Mouse (Mus musculus) spleen, postnatal 10 days (tissue): ENCODE data around the gene Katnb1.
A peak's percentile ranks its signal among the peaks of the same experiment; 100 is the strongest.

Source experiments
- DNase-seq, 2 experiments: peaks; one replicate each; pipeline ENCODE4 v3.0.0; 2021 to 2022; ENCODE audit warnings: low spot score in 2 of 2

Katnb1 gene

DNA sequence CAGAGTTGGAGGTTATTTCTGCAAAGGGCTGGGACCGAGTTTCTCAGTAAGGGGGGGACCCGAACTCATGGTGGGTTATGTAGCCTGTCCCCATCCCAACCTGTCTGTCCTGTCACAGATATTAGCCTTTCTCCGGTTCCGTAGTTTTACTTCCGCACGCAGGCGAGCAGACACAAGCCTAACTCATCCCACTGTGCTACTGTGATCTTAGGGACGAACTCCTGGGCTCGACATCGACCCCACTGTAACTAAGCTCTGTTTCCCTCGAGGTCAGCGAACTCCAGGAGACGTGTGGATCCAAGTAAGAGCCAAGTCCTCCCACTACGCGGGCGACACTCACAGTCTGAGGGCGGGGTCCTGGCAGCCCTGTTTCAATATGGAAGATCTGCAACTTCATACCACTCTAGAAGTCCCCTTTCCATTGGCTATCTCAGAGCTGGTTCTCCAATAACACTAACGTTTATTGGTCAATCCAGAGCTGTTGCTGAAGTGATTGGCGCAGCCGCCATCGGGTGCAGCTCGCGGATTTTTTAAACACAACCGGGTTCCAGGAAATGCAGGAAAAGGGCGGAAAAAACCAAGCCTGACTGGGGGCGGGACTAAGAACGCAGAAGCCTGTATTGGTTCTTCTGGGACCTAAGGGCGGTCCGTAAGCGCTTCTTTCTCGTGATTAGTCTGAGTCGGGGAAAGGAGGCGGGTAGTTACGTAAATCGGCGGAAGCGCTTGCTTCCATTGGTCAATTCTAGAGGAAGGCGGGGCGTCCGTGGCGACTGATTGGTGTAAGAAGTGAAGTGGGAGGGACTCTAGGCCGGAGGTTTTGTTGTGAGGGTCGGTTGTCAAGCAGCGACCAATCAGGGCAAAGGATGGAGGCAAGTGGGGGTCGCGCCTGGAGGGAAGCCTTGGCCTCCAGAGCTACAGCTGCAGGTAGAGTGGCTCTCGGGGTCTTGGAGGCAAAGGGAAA lies at the start of gene Katnb1:
TSS of gene Katnb1 (plus strand) at position 806 of the 961 bp plus-strand sequence.
- DNase-seq: peak; percentile 95 to 98

GRCm38 (mm10) chr8:95037106-95037925 lies 43.7 kb upstream of the Katnb1 start:
- DNase-seq: no peak

- no peak for DNase-seq
Measured at GRCm38 (mm10) chr8:95041883-95042784, 38.9 kb upstream of the Katnb1 start.

DNA sequence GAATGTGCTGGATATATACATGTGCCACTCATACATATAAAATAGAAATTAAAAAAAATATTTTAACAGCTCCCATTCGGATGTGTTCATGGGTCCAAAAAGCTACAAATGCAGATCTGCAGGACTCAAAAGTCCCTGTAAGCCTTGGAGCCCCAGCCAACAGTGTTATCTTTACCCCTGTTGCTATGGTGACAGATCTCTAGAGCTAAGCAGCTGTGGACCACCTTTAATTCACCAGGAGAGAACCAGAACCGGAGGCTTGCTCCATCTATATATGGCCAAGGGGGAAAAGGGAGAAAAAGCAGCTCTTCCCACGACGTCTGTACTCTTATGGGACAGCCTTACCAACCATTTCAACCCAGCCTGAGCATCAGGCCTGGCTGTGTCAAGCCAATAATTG lies 36.2 kb upstream of the Katnb1 start:
- DNase-seq: no peak

GRCm38 (mm10) chr8:95046982-95047381 lies 34.0 kb upstream of the Katnb1 start:
- no peak for DNase-seq

DNA sequence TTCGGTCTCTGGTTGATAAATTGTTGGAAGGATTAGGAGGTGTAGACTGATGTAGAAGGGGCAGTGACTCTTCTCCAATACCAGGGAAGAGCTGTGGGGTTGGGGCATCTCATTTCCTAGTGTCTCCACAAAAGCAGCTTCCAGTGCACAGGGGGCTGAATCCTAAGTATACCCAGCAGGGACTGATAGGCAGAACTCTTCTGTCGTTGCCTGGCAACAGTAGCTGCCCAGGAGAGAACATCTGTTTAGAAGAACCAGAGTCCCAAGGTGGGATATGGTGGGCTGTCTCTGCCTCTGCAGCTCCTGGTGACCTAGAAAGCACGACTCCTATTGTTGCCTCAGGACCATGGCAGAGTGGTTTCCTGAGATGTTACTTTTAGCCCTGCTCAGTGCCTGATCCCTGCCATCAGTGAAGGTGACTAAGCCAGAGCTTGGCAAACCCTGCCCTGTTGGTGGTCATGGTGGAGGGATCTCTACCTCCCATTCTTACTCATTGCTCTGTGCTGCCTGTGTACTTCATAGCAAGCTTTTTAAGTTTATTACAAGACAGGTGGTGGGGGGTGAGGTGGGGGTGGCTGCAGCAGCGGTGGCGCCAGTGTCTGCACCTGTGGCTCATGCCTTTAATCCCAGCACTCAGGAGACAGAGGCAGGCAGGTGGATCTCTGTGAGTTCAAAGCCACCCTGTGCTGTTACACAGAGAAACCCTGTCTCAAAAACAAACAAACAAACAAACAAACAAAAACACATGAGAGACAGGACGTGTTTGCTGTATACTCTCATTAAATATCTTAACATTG lies 32.9 kb upstream of the Katnb1 start:
- DNase-seq: no peak

DNA sequence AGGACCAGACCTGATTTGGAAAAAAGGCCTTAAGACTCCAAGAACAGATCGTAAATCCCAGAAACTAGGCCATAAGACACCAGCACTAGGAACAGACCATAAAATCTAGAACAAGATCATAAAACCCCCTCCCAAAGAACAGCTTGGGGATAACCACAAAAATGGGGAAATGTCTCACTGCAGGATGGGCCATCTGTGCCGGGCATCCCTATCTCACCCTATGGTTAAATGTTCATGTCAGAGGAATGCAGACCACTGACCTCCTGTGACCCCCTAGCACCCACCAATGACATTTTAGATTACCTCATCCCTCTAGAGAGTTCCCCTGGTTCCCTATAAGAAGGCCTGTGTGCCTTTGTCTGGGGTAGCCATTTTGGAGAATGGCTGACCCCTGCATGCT lies 31.4 kb upstream of the Katnb1 start:
- DNase-seq: no peak

- DNase-seq: no peak
Measured at GRCm38 (mm10) chr8:95054438-95054837, 26.5 kb upstream of the Katnb1 start.

GRCm38 (mm10) chr8:95054927-95055510 lies 26.0 kb upstream of the Katnb1 start, which contains the start of gene Drc7:
Gene Drc7 (plus strand): TSS chr8:95055103.
- no peak for DNase-seq

GRCm38 (mm10) chr8:95056414-95056813 lies 24.6 kb upstream of the Katnb1 start:
- DNase-seq: no peak

GRCm38 (mm10) chr8:95058661-95059060 lies 22.3 kb upstream of the Katnb1 start:
- no peak for DNase-seq

DNA sequence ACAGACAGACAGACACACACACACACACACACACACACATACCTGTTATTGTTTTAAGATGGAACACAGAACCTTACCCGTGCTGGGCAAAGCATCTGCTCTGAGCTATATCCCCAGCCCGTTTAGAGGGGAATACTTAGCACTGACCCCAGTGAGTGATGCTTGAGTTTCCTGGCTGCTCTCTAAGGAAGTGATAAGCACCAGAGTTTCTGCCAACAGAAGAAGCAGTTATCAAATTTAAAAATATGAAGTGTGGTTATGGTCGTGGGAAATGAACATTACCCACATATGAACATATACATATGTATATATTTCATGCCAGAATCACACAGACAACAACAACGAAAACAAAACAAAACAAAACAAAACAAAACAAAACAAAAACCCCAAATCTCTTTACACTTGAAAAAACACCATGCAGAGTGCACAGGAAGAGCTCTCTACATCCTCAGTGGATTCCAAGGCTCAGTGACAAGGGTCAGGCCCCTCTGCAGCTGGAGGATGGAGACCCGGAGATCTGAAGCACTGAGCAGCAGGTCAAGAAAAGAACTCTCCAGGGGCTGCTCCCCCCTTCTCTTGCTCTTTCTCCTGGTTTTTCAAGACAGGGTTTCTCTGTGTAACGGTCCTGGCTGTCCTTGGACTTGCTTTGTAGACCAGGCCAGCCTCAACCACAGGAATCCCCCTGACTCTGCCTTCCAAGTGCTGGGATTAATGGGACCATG lies 21.0 kb upstream of the Katnb1 start:
- no peak for DNase-seq

DNA sequence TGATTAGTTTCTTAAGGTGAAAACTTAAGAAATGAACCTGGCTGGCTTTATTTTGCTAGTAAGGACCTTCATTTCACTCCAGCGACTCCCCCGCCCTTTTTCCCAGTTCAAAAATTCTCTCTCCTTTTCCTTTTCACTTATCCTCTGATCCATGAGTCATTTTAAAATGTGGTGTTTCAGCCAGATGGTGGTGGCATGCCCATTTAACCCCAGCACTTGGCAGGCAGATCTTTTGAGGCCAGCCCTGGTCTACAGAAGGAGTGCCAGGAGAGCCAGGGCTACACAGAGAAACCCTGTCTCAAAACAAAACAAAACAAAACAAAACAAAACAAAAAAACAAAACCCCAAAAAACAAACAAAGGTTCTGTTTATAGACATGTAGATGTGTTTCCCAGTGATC lies 16.5 kb upstream of the Katnb1 start:
- DNase-seq: no peak

DNA sequence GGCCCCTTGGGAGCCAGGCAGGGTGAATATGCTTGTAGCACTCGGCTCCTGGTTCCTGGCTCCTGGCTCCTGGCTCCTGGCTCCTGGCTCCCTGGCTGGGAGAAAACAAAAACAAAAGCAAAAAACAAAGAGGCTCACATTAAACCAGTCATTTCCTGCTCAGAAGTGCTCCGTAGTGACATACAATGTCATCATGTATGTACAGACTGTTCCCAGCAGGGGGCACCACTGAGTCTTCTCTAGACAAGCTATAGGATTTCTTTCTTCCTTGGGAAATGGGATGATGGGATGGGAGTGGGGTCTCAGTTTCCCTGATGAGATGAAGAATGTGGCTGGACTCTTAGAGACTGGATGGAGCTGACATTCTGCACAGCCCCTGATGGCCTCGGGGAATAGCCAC lies 13.4 kb upstream of the Katnb1 start:
- DNase-seq: peak; percentile 54 to 85

DNA sequence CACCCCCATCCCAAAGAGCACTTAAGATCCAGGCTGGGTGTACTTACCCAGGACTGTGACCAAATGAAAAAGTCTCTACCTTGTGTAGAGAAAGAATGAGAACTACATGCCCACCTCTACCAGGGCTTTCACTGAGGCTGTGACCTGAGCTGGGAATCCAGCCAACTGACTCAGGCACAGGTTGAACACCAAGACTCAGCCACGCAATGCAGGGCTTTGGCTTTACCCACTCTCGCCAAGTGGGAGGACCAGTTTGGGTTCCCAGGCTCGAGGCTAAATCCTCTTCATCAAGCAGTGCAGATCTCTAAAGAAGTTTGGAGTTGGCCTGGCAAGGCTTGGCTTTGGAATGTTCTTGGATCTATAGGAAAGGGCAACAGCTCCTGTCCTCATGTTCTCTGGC lies 5.5 kb upstream of the Katnb1 start:
- no peak for DNase-seq

DNA sequence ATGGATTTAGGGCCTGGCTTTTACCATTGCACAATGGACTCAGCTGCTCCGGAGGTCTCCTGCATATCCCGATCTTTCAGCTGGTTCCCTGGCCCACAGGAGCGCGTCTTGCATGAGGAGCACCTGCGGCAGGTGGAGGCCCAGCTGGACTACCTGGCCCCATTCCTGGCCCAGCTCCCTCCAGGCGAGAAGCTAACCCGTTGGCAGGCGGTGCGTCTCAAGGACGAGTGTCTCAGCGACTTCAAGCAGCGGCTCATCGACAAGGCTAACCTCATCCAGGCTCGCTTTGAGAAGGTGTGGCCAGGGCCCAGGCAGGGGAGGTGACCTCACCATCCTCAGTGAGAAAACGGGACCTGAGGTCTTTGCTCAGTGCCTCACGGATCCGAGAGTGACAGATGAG lies 4.8 kb upstream of the Katnb1 start:
- DNase-seq: no peak

GRCm38 (mm10) chr8:95078055-95078454 lies 2.9 kb upstream of the Katnb1 start:
- no peak for DNase-seq

- no peak for DNase-seq
Measured at GRCm38 (mm10) chr8:95079305-95079704, 1.7 kb upstream of the Katnb1 start.

DNA sequence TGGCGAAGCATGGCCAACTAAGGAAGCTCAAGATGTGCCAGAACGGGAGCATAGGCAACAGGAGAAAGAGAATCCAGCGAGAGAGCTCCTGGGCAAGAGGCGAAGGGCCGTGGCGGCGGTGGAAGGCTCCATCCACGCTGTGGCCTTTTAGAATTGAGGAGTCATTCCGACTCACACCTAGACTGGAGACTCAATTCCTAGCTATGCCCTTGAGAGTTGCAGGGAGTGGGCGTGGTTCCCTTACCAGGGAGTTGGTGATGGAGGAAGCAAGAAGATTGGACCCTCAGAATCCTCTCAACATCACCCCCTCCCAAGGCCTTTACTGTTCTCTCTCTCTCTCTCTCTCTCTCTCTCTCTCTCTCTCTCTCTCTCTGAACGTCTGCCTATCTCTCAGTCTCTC lies 664 bp downstream of the Katnb1 start:
- peak in 1 of 2 experiments; percentile 53 for DNase-seq

DNA sequence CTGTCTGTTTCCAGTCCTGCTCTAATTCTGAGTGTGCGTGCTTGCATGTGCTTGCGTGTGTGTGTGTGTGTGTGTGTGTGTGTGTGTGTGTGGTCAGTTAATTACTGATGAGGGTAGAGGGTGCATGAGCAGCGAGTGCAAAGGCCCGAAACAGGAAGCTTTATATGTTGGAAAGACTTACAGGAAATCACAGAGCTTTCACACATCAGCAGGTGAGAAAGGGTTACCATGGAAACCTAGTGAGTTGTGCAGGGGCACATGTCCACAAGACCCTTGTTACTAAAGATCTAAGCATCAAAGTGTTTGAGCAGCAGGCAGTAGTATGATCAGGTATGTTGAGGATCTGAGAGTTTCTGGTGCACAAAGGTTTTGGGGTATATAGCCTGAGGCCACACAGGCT lies 3.3 kb downstream of the Katnb1 start:
- DNase-seq: no peak
